Mouse (Mus musculus) forebrain, embryonic 11.5 days (tissue): Measurements from ENCODE around the gene Srek1. TPM values are rescaled to one million over a fixed set of nuclear protein-coding genes. Genes with fewer than 3 reads are reported as not detected.

Experiments used
- ATAC-seq: fragments of 200-750 bp; cut with Nextera tagmentation; replicated peaks from 2 replicates; pipeline ENCODE4 v1.8.0; 2017; ENCODE audit warnings: moderate TSS enrichment; ENCODE audit not compliant: low FRiP score
- DNase-seq: peaks from one replicate; pipeline ENCODE4 v3.0.0-alpha.2; 2017; ENCODE audit warnings: low spot score
- H3K27ac ChIP-seq: fragments of 300-500 bp; sonication (generic); 2 replicates; pipeline ENCODE4 v1.5.1; 2014; ENCODE audit warnings: low read depth, low read length
- H3K27me3 ChIP-seq: fragments of 300-500 bp; sonication (generic); 2 replicates; pipeline ENCODE4 v1.6.1; 2014; ENCODE audit warnings: mild to moderate bottlenecking, low read length, mixed read lengths; ENCODE audit not compliant: control insufficient read depth, insufficient read depth
- H3K36me3 ChIP-seq: fragments of 300-500 bp; sonication (generic); 2 replicates; pipeline ENCODE4 v1.6.1; 2014; ENCODE audit warnings: mild to moderate bottlenecking, low read length, moderate library complexity, mixed read lengths; ENCODE audit not compliant: control insufficient read depth, insufficient read depth
- H3K4me1 ChIP-seq: fragments of 300-500 bp; sonication (generic); replicated peaks from 2 replicates; pipeline ENCODE4 v1.6.1; 2014; ENCODE audit warnings: low read length, mixed read lengths; ENCODE audit not compliant: control insufficient read depth, insufficient read depth
- H3K4me2 ChIP-seq: fragments of 300-500 bp; sonication (generic); 2 replicates; pipeline ENCODE4 v1.6.1; 2014; ENCODE audit warnings: low read depth, mild to moderate bottlenecking, low read length, moderate library complexity, mixed read lengths; ENCODE audit not compliant: severe bottlenecking
- H3K4me3 ChIP-seq: fragments of 300-500 bp; sonication (generic); 2 replicates; pipeline ENCODE4 v1.5.1; 2014; ENCODE audit warnings: low read depth, low read length
- H3K9ac ChIP-seq: fragments of 300-500 bp; sonication (generic); 2 replicates; pipeline ENCODE4 v1.6.1; 2014; ENCODE audit warnings: low read length
- H3K9me3 ChIP-seq: fragments of 300-500 bp; sonication (generic); 2 replicates; pipeline ENCODE4 v1.6.1; 2016; ENCODE audit warnings: low read length, mixed read lengths; ENCODE audit not compliant: control insufficient read depth
- WGBS: fragments of 180-500 bp; shearing (Covaris S2); extraction: QIAGEN DNeasy Blood & Tissue Kit; methylation state at CpG from one replicate; pipeline ENCODE4 v1.1.7; 2014; 5-methylcytosine and 5-hydroxymethylcytosine counted together
- polyA plus RNA-seq: library from polyadenylated mRNA; unstranded; fragments of >200 nt; fragmentation: Nextera tagmentation; extraction: Ambion mirVana; gene quantifications from 2 replicates; pipeline ENCODE4 v1.2.1, GENCODE M21; 2014

Srek1 gene
- 109 and 129 TPM in 2 replicates for polyA plus RNA-seq

DNA sequence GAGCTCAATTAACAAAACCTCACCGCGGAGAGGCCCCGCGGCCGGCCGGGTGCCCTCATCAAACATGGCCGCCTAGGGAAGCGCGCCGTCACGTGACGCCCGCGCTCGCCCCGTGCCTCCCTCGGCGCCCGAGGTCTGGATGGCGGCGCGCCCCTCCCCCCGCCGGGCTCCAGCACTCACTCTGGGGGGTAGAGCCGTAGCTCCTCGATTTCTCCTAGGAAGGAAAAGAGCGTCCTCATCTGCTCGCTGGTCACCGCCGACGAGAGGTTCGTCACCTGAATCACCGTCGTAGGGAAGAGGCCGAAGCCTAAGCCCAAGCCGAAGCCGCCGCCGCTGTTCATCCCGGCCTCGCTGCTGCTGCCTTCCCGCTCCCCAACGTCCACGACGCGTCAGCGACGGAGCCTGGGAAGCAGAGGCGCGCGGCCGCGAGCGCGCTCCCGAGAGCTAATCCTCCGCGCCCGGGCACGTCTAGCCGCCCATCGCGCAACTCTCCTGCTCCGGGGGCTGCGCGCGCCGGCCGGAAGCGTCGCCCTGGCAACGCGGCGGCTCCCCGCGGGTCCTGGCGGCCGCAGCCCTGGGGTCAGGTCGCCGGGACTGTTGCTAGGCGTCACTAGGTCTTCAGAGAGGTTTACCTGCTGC lies at the start of gene Srek1:
Gene Srek1, minus strand, starts transcription at position 490 of the 639 bp plus-strand sequence.
- Histone ChIP-seq H3K9me3 (no peaks in the 10 kb centered on the region), H3K36me3 (no peaks in the 10 kb centered on the region), H3K9ac (peak within 1 kb of the TSS; percentile 92), H3K27ac (peak within 1 kb of the TSS; percentile 96), H3K4me1 (peaks cover 3% of the 10 kb centered on the region; the same call in 1 of the 2 replicates), H3K4me3 (peak within 1 kb of the TSS; percentile 72), H3K27me3 (no peaks in the 10 kb centered on the region), H3K4me2 (peak within 1 kb of the TSS; percentile 61)
- DNase-seq, result peak; percentile 98
- ATAC-seq, result peak; percentile 95
- 0% methylated on average over 80 of the region's 81 CpGs for WGBS

DNA sequence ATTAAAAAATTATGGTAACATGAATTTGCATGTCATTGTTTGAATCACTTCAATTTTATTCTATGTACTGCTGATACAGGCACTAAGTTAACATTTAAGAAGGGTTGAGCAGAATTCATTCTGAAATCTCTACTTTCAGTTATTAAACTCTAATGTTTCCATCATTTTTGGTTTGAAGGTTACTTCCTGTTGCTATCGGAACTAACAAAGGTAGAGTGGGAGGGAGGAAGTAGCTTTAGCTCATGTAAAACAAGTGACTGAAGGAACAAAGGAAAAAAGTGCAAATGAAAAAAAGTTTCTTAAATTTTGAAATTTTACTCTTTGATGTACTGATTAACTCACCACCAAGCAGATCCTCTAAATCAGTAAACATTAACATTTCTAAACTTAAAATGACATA lies 47.9 kb upstream of the Srek1 start:
- Histone ChIP-seq H3K27ac (no peak overlapping the region), H3K27me3 (no peaks in the 10 kb centered on the region), H3K9ac (no peak overlapping the region), H3K4me3 (no peak overlapping the region), H3K36me3 (no peaks in the 10 kb centered on the region), H3K4me1 (no peaks in the 10 kb centered on the region), H3K4me2 (no peak overlapping the region), H3K9me3 (no peaks in the 10 kb centered on the region)
- 87% methylated on average over 1 of the region's 1 CpGs for WGBS
- ATAC-seq, result no peak
- no peak for DNase-seq

DNA sequence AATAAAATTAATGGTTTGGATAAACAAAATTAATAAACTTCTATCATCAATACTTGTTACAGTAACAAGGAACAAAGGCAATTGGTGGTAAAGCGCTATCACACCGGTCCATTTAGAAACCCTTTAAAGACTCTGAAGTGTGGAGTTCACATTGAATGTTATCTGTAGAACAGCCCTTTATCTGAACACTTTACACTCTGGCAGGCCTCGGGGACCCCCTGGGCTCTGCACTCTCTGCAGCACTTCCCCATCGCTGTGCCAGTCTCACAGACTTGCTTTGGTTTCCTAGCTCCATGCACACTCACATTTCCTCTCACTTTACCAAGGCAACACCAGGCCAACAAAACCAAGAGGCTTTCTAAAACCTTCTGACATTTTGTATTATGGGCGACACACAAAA lies 45.0 kb upstream of the Srek1 start:
- H3K4me2 ChIP-seq, result no peak overlapping the region
- H3K27me3 ChIP-seq, result no peaks in the 10 kb centered on the region
- no peaks in the 10 kb centered on the region for H3K9me3 ChIP-seq
- no peaks in the 10 kb centered on the region for H3K4me1 ChIP-seq
- DNase-seq, result no peak
- no peaks in the 10 kb centered on the region for H3K36me3 ChIP-seq
- no peak overlapping the region for H3K4me3 ChIP-seq
- no peak overlapping the region for H3K27ac ChIP-seq
- ATAC-seq, result no peak
- no peak overlapping the region for H3K9ac ChIP-seq
- WGBS, result 87% methylated on average over 5 of the region's 5 CpGs

DNA sequence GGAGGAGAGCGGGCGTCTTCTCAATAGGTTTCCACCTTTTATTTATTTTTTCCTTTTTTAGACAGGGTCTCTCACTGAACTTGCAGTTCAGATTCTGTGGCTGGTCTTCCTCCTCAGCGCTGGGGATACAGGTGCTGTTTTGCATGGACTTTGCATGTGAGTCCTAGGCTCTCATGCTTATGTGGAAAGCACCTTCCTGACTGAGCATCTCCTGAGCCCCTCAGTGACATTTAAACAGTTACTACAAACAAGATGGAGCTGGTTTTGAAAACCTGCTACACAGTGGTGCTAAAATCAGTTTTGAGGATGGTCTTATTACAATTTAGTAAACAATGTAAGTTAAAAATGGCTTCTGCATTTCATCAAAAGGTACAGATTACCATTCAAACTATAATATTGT lies 43.5 kb upstream of the Srek1 start:
- H3K9ac ChIP-seq, result no peak overlapping the region
- no peak for ATAC-seq
- WGBS, result 88% methylated on average over 3 of the region's 3 CpGs

DNA sequence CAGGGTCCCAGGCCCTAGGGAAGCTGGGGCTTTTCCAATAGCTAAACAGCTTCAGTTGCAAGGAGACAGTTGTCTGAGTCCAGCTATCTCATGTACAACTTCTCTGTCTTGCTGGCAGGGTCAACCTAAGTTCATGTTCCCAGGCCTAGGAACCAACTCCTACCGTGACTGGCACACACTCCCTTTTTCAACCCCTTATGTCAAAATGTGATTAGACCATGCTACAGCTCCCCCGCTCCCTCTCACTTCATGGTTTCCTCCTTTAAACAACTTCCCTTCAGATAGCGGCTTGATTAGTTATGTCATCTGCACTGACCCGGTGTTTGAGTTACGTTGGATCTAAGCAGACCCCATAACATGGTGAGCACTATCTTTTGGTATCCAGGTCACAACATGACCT lies 33.1 kb upstream of the Srek1 start:
- DNase-seq (no peak), ATAC-seq (no peak)
- H3K9ac ChIP-seq, result no peak overlapping the region
- H3K4me1 ChIP-seq, result no peaks in the 10 kb centered on the region
- WGBS, result 92% methylated on average over 5 of the region's 5 CpGs
- H3K4me3 ChIP-seq, result no peak overlapping the region
- H3K27ac ChIP-seq, result no peak overlapping the region
- H3K4me2 ChIP-seq, result no peak overlapping the region
- no peaks in the 10 kb centered on the region for H3K9me3 ChIP-seq
- H3K36me3 ChIP-seq, result no peaks in the 10 kb centered on the region; the same call in 1 of the 2 replicates
- H3K27me3 ChIP-seq, result no peaks in the 10 kb centered on the region

More for the DNA sequence above, 43.5 kb upstream of the Srek1 start:
- no peak overlapping the region for H3K27ac ChIP-seq
- H3K4me2 ChIP-seq, result no peak overlapping the region
- H3K36me3 ChIP-seq, result no peaks in the 10 kb centered on the region
- H3K9me3 ChIP-seq, result no peaks in the 10 kb centered on the region
- H3K4me1 ChIP-seq, result no peaks in the 10 kb centered on the region
- H3K27me3 ChIP-seq, result no peaks in the 10 kb centered on the region
- DNase-seq, result no peak
- H3K4me3 ChIP-seq, result no peak overlapping the region

DNA sequence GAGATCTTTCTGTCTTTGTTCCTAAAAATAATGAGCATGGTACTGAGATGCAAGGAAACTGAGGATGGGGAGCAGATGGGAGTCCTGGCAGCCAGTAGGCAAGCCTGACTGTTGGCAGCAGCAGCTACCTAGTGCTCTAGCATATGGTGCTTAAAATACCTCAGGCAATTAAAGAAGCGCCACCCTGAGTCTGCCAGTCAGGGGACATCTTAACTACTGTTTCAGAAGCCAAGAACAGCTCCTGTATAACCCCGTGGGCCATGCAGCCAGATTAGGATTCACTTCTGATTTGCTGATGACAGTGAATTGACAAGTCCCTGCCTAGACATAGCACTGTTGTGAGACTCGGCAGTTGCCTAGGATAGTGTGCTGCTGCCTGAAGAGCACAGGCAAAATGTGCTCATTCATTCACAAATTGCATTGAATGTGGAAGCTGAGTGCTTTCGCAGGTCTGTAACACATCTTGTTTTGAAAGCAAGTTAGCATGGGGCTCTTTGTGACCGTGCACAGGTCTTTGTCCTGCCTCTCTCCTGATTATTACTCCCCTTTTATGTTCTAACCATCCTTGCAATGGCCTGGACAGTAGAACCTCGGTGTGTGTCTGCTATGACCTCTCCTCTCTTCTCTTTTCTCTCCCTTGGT lies 31.9 kb upstream of the Srek1 start:
- H3K9ac ChIP-seq, result no peak overlapping the region
- no peaks in the 10 kb centered on the region for H3K27me3 ChIP-seq
- no peak overlapping the region for H3K4me2 ChIP-seq
- H3K36me3 ChIP-seq, result no peaks in the 10 kb centered on the region; the same call in 1 of the 2 replicates
- H3K27ac ChIP-seq, result no peak overlapping the region; the same call in 1 of the 2 replicates
- H3K4me3 ChIP-seq, result no peak overlapping the region
- WGBS, result 31% methylated on average over 6 of the region's 6 CpGs
- DNase-seq (no peak), ATAC-seq (peak; percentile 79)
- no peaks in the 10 kb centered on the region for H3K4me1 ChIP-seq
- no peaks in the 10 kb centered on the region for H3K9me3 ChIP-seq

DNA sequence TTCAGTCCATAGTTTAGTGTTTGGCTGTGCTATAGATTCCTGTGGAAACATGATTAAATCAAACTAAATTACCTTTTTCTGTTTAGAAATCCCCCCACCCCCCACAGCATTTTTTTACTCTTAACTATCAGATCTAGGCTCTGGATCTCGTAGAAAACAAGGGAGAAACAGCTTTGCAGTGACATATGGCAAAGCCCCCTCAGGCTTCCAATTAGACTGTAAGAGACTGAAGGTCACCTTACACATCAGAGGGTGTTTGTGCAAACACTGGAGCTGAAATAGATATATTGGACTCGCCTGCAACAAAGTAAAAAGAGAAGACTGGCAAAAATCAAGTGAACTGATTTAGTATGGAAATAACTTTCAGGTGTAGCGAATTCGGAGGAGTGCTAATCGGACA lies 29.3 kb upstream of the Srek1 start:
- Histone ChIP-seq H3K4me1 (no peaks in the 10 kb centered on the region), H3K36me3 (no peaks in the 10 kb centered on the region), H3K9me3 (no peaks in the 10 kb centered on the region), H3K27ac (no peak overlapping the region), H3K27me3 (no peaks in the 10 kb centered on the region), H3K9ac (no peak overlapping the region), H3K4me3 (no peak overlapping the region), H3K4me2 (no peak overlapping the region)
- WGBS, result 72% methylated on average over 5 of the region's 5 CpGs
- ATAC-seq (no peak), DNase-seq (no peak)

DNA sequence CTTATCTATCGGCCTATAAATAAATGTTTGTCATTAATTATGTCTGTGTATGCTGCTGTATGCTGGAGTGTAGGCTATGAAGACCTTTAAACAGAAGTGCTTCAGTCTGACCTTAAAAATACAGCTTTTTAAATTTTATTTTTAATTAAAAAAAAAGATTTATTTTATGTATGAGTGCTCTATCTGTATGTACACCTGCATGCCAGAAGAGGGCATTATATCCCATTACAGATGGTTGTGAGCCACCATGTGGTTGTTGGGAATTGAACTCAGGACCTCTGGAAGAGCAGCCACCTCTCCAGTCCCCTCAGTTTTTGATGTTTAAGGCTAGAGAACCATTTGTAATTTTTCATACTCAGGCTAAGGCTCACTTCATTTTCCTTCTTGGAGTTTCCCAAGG lies 26.6 kb upstream of the Srek1 start:
- Histone ChIP-seq H3K27me3 (no peaks in the 10 kb centered on the region), H3K36me3 (no peaks in the 10 kb centered on the region), H3K4me2 (no peak overlapping the region), H3K9ac (no peak overlapping the region), H3K4me1 (no peaks in the 10 kb centered on the region), H3K4me3 (no peak overlapping the region), H3K9me3 (no peaks in the 10 kb centered on the region), H3K27ac (no peak overlapping the region)
- WGBS, result 93% methylated on average over 1 of the region's 1 CpGs
- no peak for DNase-seq
- ATAC-seq, result no peak
